Mouse (Mus musculus) hindbrain, embryonic 13.5 days (tissue): Measurements from ENCODE around the gene Ahcyl2. TPM values are rescaled to one million over a fixed set of nuclear protein-coding genes. Genes with fewer than 3 reads are reported as not detected.

Experiments
- ATAC-seq: fragments of 200-750 bp; cut with Nextera tagmentation; 2 replicates; pipeline ENCODE4 v1.8.0; 2017; ENCODE audit warnings: moderate TSS enrichment; ENCODE audit not compliant: low FRiP score
- H3K27ac ChIP-seq: fragments of 300-500 bp; sonication (generic); 2 replicates; pipeline ENCODE4 v1.5.1; 2015; ENCODE audit warnings: inconsistent platforms, mild to moderate bottlenecking, moderate library complexity
- H3K27me3 ChIP-seq: fragments of 300-500 bp; sonication (generic); 2 replicates; pipeline ENCODE4 v1.6.1; 2015; ENCODE audit warnings: mild to moderate bottlenecking, inconsistent platforms
- H3K36me3 ChIP-seq: fragments of 300-500 bp; sonication (generic); 2 replicates; pipeline ENCODE4 v1.6.1; 2015; ENCODE audit warnings: mild to moderate bottlenecking, inconsistent platforms
- H3K4me1 ChIP-seq: fragments of 300-500 bp; sonication (generic); replicated peaks from 2 replicates; pipeline ENCODE4 v1.6.1; 2015; ENCODE audit warnings: inconsistent platforms
- H3K4me2 ChIP-seq: fragments of 300-500 bp; sonication (generic); 2 replicates; pipeline ENCODE4 v1.6.1; 2015; ENCODE audit warnings: inconsistent platforms, mild to moderate bottlenecking, moderate library complexity
- H3K4me3 ChIP-seq: fragments of 300-500 bp; sonication (generic); 2 replicates; pipeline ENCODE4 v1.5.1; 2015; ENCODE audit warnings: mild to moderate bottlenecking, inconsistent platforms
- H3K9ac ChIP-seq: fragments of 300-500 bp; sonication (generic); 2 replicates; pipeline ENCODE4 v1.6.1; 2015; ENCODE audit warnings: mild to moderate bottlenecking, inconsistent platforms
- H3K9me3 ChIP-seq: fragments of 300-500 bp; sonication (generic); 2 replicates; pipeline ENCODE4 v1.6.1; 2016; ENCODE audit warnings: inconsistent platforms
- WGBS: fragments of 180-500 bp; shearing (Covaris S2); methylation state at CpG from one replicate; pipeline ENCODE4 v1.1.7; 2015; 5-methylcytosine and 5-hydroxymethylcytosine counted together
- polyA plus RNA-seq: library from polyadenylated mRNA; unstranded; fragments of >200 nt; fragmentation: Nextera tagmentation; extraction: Ambion mirVana; gene quantifications from 2 replicates; pipeline ENCODE4 v1.2.1, GENCODE M21; 2015

Ahcyl2 gene
- polyA plus RNA-seq, 1 experiment from 2014 or later: 18.0 TPM

GRCm38 (mm10) chr6:29931181-29931580, 163.4 kb downstream of the Ahcyl2 start:
- Histone ChIP-seq H3K4me3 (no peak overlapping the region), H3K4me2 (no peak overlapping the region), H3K36me3 (no peaks in the 10 kb centered on the region), H3K9ac (no peak overlapping the region), H3K9me3 (no peaks in the 10 kb centered on the region), H3K4me1 (no peaks in the 10 kb centered on the region), H3K27me3 (no peaks in the 10 kb centered on the region), H3K27ac (no peak overlapping the region)
- ATAC-seq: no peak
- WGBS: 87% methylated on average over 4 of the region's 4 CpGs

- Histone ChIP-seq H3K4me1 (no peaks in the 10 kb centered on the region), H3K27ac (no peak overlapping the region)
- no peak for ATAC-seq
These were observed 167.9 kb downstream of the Ahcyl2 start for GRCm38 (mm10) chr6:29935741-29936140.

GRCm38 (mm10) chr6:29940428-29940827, 172.6 kb downstream of the Ahcyl2 start:
- H3K9me3 ChIP-seq: no peaks in the 10 kb centered on the region
- no peaks in the 10 kb centered on the region for H3K36me3 ChIP-seq
- no peak overlapping the region for H3K27ac ChIP-seq
- WGBS: 93% methylated on average over 4 of the region's 4 CpGs
- ATAC-seq: no peak
- H3K27me3 ChIP-seq: no peaks in the 10 kb centered on the region
- H3K9ac ChIP-seq: no peak overlapping the region
- H3K4me1 ChIP-seq: no peaks in the 10 kb centered on the region
- no peak overlapping the region for H3K4me3 ChIP-seq
- no peak overlapping the region for H3K4me2 ChIP-seq

More at GRCm38 (mm10) chr6:29935741-29936140, 167.9 kb downstream of the Ahcyl2 start:
- no peaks in the 10 kb centered on the region for H3K27me3 ChIP-seq
- no peak overlapping the region for H3K4me2 ChIP-seq
- H3K9me3 ChIP-seq: no peaks in the 10 kb centered on the region
- H3K36me3 ChIP-seq: no peaks in the 10 kb centered on the region
- no peak overlapping the region for H3K9ac ChIP-seq
- no peak overlapping the region for H3K4me3 ChIP-seq
- 96% methylated on average over 1 of the region's 1 CpGs for WGBS

GRCm38 (mm10) chr6:29941036-29941435, 173.2 kb downstream of the Ahcyl2 start:
- 86% methylated on average over 2 of the region's 2 CpGs for whole genome bisulfite sequencing
- Histone ChIP-seq H3K36me3 (no peaks in the 10 kb centered on the region), H3K4me3 (no peak overlapping the region), H3K4me2 (no peak overlapping the region), H3K27me3 (no peaks in the 10 kb centered on the region), H3K9ac (no peak overlapping the region), H3K27ac (no peak overlapping the region), H3K9me3 (no peaks in the 10 kb centered on the region), H3K4me1 (no peaks in the 10 kb centered on the region)
- no peak for ATAC-seq

- Histone ChIP-seq H3K4me3 (no peak overlapping the region), H3K9ac (no peak overlapping the region), H3K9me3 (no peaks in the 10 kb centered on the region), H3K4me1 (no peaks in the 10 kb centered on the region), H3K27ac (no peak overlapping the region), H3K36me3 (no peaks in the 10 kb centered on the region), H3K27me3 (no peaks in the 10 kb centered on the region), H3K4me2 (no peak overlapping the region)
- ATAC-seq: no peak
- 86% methylated on average over 1 of the region's 1 CpGs for WGBS
These were observed 176.7 kb downstream of the Ahcyl2 start for GRCm38 (mm10) chr6:29944465-29944864.

GRCm38 (mm10) chr6:29946568-29946967, 178.8 kb downstream of the Ahcyl2 start:
- no peaks in the 10 kb centered on the region for H3K36me3 ChIP-seq
- H3K9ac ChIP-seq: no peak overlapping the region
- H3K4me2 ChIP-seq: no peak overlapping the region
- ATAC-seq: no peak
- H3K4me1 ChIP-seq: no peaks in the 10 kb centered on the region
- no peak overlapping the region for H3K27ac ChIP-seq
- H3K27me3 ChIP-seq: no peaks in the 10 kb centered on the region
- 84% methylated on average over 2 of the region's 2 CpGs for WGBS
- no peak overlapping the region for H3K4me3 ChIP-seq
- no peaks in the 10 kb centered on the region for H3K9me3 ChIP-seq

GRCm38 (mm10) chr6:29947823-29948222, 180.0 kb downstream of the Ahcyl2 start:
- Histone ChIP-seq H3K27me3 (no peaks in the 10 kb centered on the region), H3K27ac (no peak overlapping the region), H3K4me3 (no peak overlapping the region), H3K4me2 (no peak overlapping the region), H3K9ac (no peak overlapping the region), H3K9me3 (no peaks in the 10 kb centered on the region), H3K4me1 (no peaks in the 10 kb centered on the region), H3K36me3 (no peaks in the 10 kb centered on the region)
- no peak for ATAC-seq
- 82% methylated on average over 6 of the region's 6 CpGs for WGBS

GRCm38 (mm10) chr6:29956749-29957148, 188.9 kb downstream of the Ahcyl2 start:
- Histone ChIP-seq H3K27ac (no peak overlapping the region), H3K27me3 (no peaks in the 10 kb centered on the region), H3K36me3 (no peaks in the 10 kb centered on the region), H3K4me2 (no peak overlapping the region), H3K4me3 (no peak overlapping the region), H3K4me1 (no peaks in the 10 kb centered on the region), H3K9ac (no peak overlapping the region), H3K9me3 (no peaks in the 10 kb centered on the region)
- ATAC-seq: no peak
- WGBS: 94% methylated on average over 4 of the region's 4 CpGs

GRCm38 (mm10) chr6:29958669-29959068, 190.9 kb downstream of the Ahcyl2 start:
- Histone ChIP-seq H3K9ac (no peak overlapping the region), H3K4me3 (no peak overlapping the region), H3K27me3 (no peaks in the 10 kb centered on the region), H3K27ac (no peak overlapping the region), H3K4me1 (no peaks in the 10 kb centered on the region), H3K36me3 (no peaks in the 10 kb centered on the region), H3K9me3 (no peaks in the 10 kb centered on the region), H3K4me2 (no peak overlapping the region)
- no peak for ATAC-seq
- 70% methylated on average over 3 of the region's 3 CpGs for WGBS

- no peak for ATAC-seq
- 92% methylated on average over 6 of the region's 6 CpGs for WGBS
- no peak overlapping the region for H3K4me2 ChIP-seq
These were observed 193.3 kb downstream of the Ahcyl2 start for GRCm38 (mm10) chr6:29961081-29961480.

More at GRCm38 (mm10) chr6:29961081-29961480, 193.3 kb downstream of the Ahcyl2 start:
- H3K4me1 ChIP-seq: no peaks in the 10 kb centered on the region
- no peaks in the 10 kb centered on the region for H3K9me3 ChIP-seq
- H3K27me3 ChIP-seq: no peaks in the 10 kb centered on the region
- no peaks in the 10 kb centered on the region for H3K36me3 ChIP-seq
- H3K9ac ChIP-seq: no peak overlapping the region
- no peak overlapping the region for H3K27ac ChIP-seq
- H3K4me3 ChIP-seq: no peak overlapping the region

Other genes starting within 250 kb of the Ahcyl2 start
- gene Irf5, start 241.4 kb upstream of the Ahcyl2 start, polyA plus RNA-seq: 2.1 and 2.7 TPM in 2 replicates
- 92.0 and 95.9 TPM in 2 replicates for gene Tnpo3, start 158.1 kb upstream of the Ahcyl2 start, polyA plus RNA-seq
- 8.4 and 9.9 TPM in 2 replicates for gene Tspan33, start 73.8 kb upstream of the Ahcyl2 start, polyA plus RNA-seq
- 15.1 and 16.2 TPM in 2 replicates for gene Smo, start 32.5 kb upstream of the Ahcyl2 start, polyA plus RNA-seq
- 2.6 and 2.8 TPM in 2 replicates for gene Strip2, start 149.0 kb downstream of the Ahcyl2 start, polyA plus RNA-seq